Mouse (Mus musculus) ovary, postnatal 36 days (tissue): ENCODE data around the gene Ano2.
A peak's percentile ranks its signal among the peaks of the same experiment; 100 is the strongest.

Experiments used
- DNase-seq: peaks from one replicate; pipeline ENCODE4 v3.0.0; 2022; ENCODE audit warnings: low spot score, mixed read lengths

Gene Ano2

GRCm38 (mm10) chr6:125690057-125690703 lies at the start of gene Ano2:
Gene Ano2, plus strand, starts transcription at chr6:125690419.
- peak; percentile 11 for DNase-seq

GRCm38 (mm10) chr6:125640486-125640885 lies 49.7 kb upstream of the Ano2 start:
- DNase-seq: no peak

GRCm38 (mm10) chr6:125641146-125641545 lies 49.1 kb upstream of the Ano2 start:
- no peak for DNase-seq

GRCm38 (mm10) chr6:125648964-125649363 lies 41.3 kb upstream of the Ano2 start:
- no peak for DNase-seq

GRCm38 (mm10) chr6:125651335-125651734 lies 38.9 kb upstream of the Ano2 start:
- no peak for DNase-seq

GRCm38 (mm10) chr6:125653416-125653815 lies 36.8 kb upstream of the Ano2 start:
- DNase-seq: no peak

GRCm38 (mm10) chr6:125656921-125657320 lies 33.3 kb upstream of the Ano2 start:
- DNase-seq: no peak

- DNase-seq: no peak
Measured at GRCm38 (mm10) chr6:125657966-125658365, 32.3 kb upstream of the Ano2 start.

GRCm38 (mm10) chr6:125661106-125661877 lies 28.9 kb upstream of the Ano2 start:
- peak; percentile 77 for DNase-seq

- DNase-seq: no peak
Measured at GRCm38 (mm10) chr6:125663906-125664305, 26.3 kb upstream of the Ano2 start.

GRCm38 (mm10) chr6:125671835-125672234 lies 18.4 kb upstream of the Ano2 start:
- no peak for DNase-seq

GRCm38 (mm10) chr6:125678492-125678891 lies 11.7 kb upstream of the Ano2 start:
- no peak for DNase-seq

GRCm38 (mm10) chr6:125680613-125681012 lies 9.6 kb upstream of the Ano2 start:
- no peak for DNase-seq

- no peak for DNase-seq
Measured at GRCm38 (mm10) chr6:125685420-125685819, 4.8 kb upstream of the Ano2 start.

GRCm38 (mm10) chr6:125687986-125688385 lies 2.2 kb upstream of the Ano2 start:
- no peak for DNase-seq

GRCm38 (mm10) chr6:125701146-125701545 lies 10.9 kb downstream of the Ano2 start:
- DNase-seq: no peak

- no peak for DNase-seq
Measured at GRCm38 (mm10) chr6:125711261-125711660, 21.0 kb downstream of the Ano2 start.

GRCm38 (mm10) chr6:125726408-125726807 lies 36.2 kb downstream of the Ano2 start:
- no peak for DNase-seq

- DNase-seq: no peak
Measured at GRCm38 (mm10) chr6:125727484-125727911, 37.3 kb downstream of the Ano2 start.

GRCm38 (mm10) chr6:125729471-125729870 lies 39.3 kb downstream of the Ano2 start:
- DNase-seq: no peak

- no peak for DNase-seq
Measured at GRCm38 (mm10) chr6:125729986-125730535, 39.8 kb downstream of the Ano2 start.

GRCm38 (mm10) chr6:125737511-125738285 lies 47.5 kb downstream of the Ano2 start:
- no peak for DNase-seq
